Mouse (Mus musculus): ENCODE measurements around the gene Dapk1. TPM values are rescaled to one million over a fixed set of nuclear protein-coding genes. Genes with fewer than 3 reads are reported as not detected.

Gene Dapk1
- polyA plus RNA-seq, 1 experiment from 2014 or later: 38.4 TPM

DNA sequence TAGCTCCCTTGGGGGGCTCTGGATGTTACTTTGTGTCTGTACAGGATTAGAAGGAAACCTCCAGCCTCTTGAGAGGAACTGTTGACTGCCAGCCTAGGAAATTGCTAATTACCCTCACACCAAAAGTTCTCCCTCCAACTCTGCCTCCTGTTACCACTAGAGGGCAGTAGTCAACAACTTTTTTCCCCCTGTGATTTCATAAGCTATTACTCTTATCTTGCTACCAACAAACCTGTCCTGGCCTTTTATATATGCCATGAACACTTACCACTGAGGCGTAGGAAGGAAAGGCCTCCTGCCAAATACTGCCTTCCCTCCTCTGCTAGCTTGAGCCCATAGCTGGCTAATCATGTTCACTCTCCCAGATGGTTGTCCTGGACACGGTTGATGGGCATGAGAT lies 146.8 kb downstream of the Dapk1 start:
- ATAC-seq: no peak
- H3K9me3 ChIP-seq: no peaks in the 10 kb centered on the region
- H3K27ac ChIP-seq: no peak overlapping the region
- 89% methylated on average over 2 of the region's 2 CpGs for WGBS
- H3K36me3 ChIP-seq: peaks cover 60% of the 10 kb centered on the region
- H3K4me3 ChIP-seq (replicated peaks): no peak overlapping the region
- no peak overlapping the region for H3K9ac ChIP-seq (replicated peaks)
- no peak overlapping the region for H3K4me2 ChIP-seq (replicated peaks)
- H3K27me3 ChIP-seq: no peaks in the 10 kb centered on the region
- peaks cover 6% of the 10 kb centered on the region for H3K4me1 ChIP-seq (replicated peaks)

DNA sequence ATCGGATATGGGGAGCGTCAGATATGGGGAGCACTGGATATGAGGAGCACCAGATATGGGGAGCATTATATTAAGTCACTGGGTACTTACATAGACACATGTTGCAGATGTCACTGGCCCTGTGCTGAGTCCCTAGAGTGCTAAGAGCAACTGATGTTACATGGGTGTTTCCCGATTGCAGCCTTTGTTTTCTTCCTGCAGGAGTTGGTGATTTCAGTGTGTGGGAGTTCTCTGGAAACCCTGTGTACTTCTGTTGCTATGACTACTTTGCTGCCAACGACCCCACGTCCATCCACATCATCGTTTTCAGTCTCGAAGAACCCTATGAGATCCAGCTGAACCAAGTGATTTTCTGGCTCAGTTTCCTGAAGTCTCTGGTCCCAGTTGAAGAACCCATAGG lies 149.2 kb downstream of the Dapk1 start:
- Histone ChIP-seq H3K27ac (no peak overlapping the region), H3K36me3 (peaks cover 70% of the 10 kb centered on the region), H3K9me3 (no peaks in the 10 kb centered on the region), H3K4me1 (replicated peaks) (no peaks in the 10 kb centered on the region), H3K27me3 (no peaks in the 10 kb centered on the region), H3K4me2 (replicated peaks) (no peak overlapping the region), H3K9ac (replicated peaks) (no peak overlapping the region), H3K4me3 (replicated peaks) (no peak overlapping the region)
- ATAC-seq: no peak
- WGBS: 94% methylated on average over 7 of the region's 7 CpGs

DNA sequence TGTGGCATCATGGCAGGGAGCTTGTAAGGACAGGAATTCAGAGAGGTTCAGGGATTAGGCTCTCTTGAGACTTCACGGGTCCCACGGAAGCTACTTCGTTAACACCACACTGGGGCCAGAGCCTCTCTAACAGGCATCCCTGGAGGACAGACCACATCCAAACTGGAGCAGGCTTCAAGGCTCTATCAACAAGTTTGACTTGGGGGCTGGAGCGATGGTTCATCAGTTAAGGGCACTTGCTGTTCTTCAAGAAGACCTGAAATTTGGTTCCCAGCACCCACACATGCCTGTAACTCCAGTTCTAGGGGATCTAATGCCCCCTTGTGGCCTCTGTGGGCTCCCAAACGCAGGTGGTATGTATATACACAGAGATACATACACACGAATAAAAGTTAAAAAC lies 151.5 kb downstream of the Dapk1 start:
- H3K27ac ChIP-seq: no peak overlapping the region
- peaks cover 85% of the 10 kb centered on the region for H3K36me3 ChIP-seq
- no peak overlapping the region for H3K9ac ChIP-seq (replicated peaks)
- no peaks in the 10 kb centered on the region for H3K9me3 ChIP-seq
- H3K4me2 ChIP-seq (replicated peaks): no peak overlapping the region
- no peak for ATAC-seq
- no peaks in the 10 kb centered on the region for H3K27me3 ChIP-seq
- H3K4me1 ChIP-seq (replicated peaks): no peaks in the 10 kb centered on the region
- WGBS: 97% methylated on average over 6 of the region's 6 CpGs
- no peak overlapping the region for H3K4me3 ChIP-seq (replicated peaks)

DNA sequence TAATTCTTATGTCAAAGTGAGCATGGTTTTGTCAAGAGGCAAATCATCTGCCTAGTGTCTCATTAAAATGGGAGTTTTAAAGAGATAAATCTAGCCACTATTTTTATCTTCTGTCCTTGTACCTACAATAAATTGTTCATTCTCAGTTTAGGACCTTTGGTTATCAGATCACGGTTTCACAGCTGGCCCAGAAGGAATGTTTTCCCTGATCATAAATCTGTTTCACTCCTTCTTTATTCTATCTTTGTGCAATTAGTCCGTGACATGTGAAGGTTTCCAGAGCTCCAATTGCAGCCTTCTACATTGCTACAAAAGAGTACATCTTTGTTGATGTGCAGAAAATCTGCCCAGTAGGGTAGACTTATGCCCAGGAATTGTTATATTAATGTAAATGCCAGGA lies 153.5 kb downstream of the Dapk1 start:
- no peak for ATAC-seq
- WGBS: 92% methylated on average over 2 of the region's 2 CpGs
- no peak overlapping the region for H3K9ac ChIP-seq (replicated peaks)
- H3K36me3 ChIP-seq: peaks cover 74% of the 10 kb centered on the region
- no peak overlapping the region for H3K27ac ChIP-seq
- H3K27me3 ChIP-seq: no peaks in the 10 kb centered on the region
- no peaks in the 10 kb centered on the region for H3K4me1 ChIP-seq (replicated peaks)
- H3K9me3 ChIP-seq: no peaks in the 10 kb centered on the region
- no peak overlapping the region for H3K4me3 ChIP-seq (replicated peaks)
- H3K4me2 ChIP-seq (replicated peaks): no peak overlapping the region

DNA sequence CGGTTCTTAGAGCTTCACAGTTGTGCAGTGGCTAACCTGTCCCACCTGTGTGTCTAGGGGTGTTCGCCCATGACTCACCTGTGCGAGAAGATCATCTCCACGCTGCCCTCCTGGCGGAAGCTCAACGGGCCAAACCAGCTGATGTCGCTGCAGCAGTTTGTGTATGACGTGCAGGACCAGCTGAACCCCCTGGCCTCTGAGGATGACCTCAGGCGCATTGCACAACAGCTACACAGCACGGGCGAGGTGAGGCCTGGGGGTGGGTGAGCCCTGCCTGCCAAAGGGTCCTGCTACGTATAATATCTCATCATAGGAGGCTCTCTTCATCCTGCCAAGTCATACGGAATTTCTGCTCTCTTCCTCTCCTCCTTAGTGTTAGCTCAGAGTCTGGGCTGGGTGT lies 155.5 kb downstream of the Dapk1 start:
- peaks cover 72% of the 10 kb centered on the region for H3K36me3 ChIP-seq
- no peaks in the 10 kb centered on the region for H3K4me1 ChIP-seq (replicated peaks)
- no peaks in the 10 kb centered on the region for H3K27me3 ChIP-seq
- H3K4me3 ChIP-seq (replicated peaks): no peak overlapping the region
- no peak overlapping the region for H3K27ac ChIP-seq
- no peak for ATAC-seq
- H3K9ac ChIP-seq (replicated peaks): no peak overlapping the region
- no peak overlapping the region for H3K4me2 ChIP-seq (replicated peaks)
- no peaks in the 10 kb centered on the region for H3K9me3 ChIP-seq
- WGBS: 91% methylated on average over 13 of the region's 13 CpGs

DNA sequence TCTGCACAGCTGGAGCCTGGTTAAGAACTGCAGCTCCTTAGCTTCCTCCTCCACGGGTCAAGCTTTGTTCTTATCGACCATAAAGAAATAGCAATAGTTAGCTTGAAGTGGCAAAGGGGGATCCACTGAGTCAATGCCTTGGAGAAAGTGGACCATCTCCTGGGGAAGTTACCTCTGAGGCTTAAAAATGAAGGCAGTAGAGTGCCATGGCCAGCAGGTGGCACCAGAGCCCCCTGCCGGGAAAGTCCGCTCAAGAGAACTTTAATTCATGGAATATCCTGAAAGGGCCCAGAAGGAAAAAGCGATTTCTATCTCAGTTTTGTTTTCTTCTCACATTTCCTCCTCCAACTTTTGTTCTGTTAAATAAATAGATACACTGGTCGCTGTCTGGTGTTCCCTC lies 157.4 kb downstream of the Dapk1 start:
- 47% methylated on average over 6 of the region's 6 CpGs for WGBS
- ATAC-seq: no peak
- Histone ChIP-seq H3K4me1 (replicated peaks) (no peaks in the 10 kb centered on the region), H3K4me2 (replicated peaks) (no peak overlapping the region), H3K4me3 (replicated peaks) (no peak overlapping the region), H3K27me3 (no peaks in the 10 kb centered on the region), H3K27ac (no peak overlapping the region), H3K36me3 (peaks cover 67% of the 10 kb centered on the region), H3K9ac (replicated peaks) (no peak overlapping the region), H3K9me3 (no peaks in the 10 kb centered on the region)

DNA sequence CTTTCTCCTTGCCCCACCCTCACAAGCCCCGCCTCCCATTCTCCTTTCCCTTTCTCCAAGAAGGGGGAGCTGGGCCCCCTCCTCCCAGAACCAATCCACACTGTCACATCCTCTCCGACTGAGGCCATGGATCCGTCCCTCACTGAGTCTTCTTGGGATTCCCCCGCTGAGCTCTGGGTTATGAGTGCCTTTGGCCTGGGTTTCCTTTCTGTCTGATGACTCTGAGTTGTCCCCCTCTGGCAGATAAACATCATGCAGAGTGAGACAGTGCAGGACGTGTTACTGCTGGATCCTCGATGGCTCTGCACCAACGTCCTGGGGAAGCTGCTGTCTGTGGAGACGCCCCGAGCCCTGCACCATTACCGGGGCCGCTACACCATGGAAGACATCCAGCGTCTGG lies 158.6 kb downstream of the Dapk1 start:
- Histone ChIP-seq H3K4me1 (replicated peaks) (no peaks in the 10 kb centered on the region), H3K4me2 (replicated peaks) (no peak overlapping the region), H3K27me3 (no peaks in the 10 kb centered on the region), H3K36me3 (peaks cover 62% of the 10 kb centered on the region), H3K9ac (replicated peaks) (no peak overlapping the region), H3K4me3 (replicated peaks) (no peak overlapping the region), H3K27ac (no peak overlapping the region), H3K9me3 (no peaks in the 10 kb centered on the region)
- ATAC-seq: 0 out of 2 replicates have a peak, but pooled peaks have one; percentile 12
- WGBS: 96% methylated on average over 12 of the region's 12 CpGs

DNA sequence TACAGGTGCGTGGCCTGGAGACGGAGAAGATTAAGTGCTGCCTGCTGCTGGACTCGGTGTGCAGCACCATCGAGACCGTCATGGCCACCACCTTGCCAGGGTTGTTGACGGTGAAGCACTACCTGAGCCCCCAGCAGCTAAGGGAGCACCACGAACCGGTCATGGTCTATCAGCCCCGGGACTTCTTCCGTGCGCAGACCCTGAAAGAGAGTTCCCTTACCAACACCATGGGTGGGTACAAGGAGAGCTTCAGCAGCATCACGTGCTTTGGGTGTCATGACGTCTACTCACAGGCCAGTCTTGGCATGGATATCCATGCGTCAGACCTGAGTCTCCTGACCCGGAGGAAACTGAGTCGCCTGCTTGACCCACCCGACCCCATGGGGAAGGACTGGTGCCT lies 159.4 kb downstream of the Dapk1 start:
- Histone ChIP-seq H3K9ac (replicated peaks) (no peak overlapping the region), H3K27ac (no peak overlapping the region), H3K4me2 (replicated peaks) (no peak overlapping the region), H3K4me1 (replicated peaks) (no peaks in the 10 kb centered on the region), H3K4me3 (replicated peaks) (no peak overlapping the region), H3K27me3 (no peaks in the 10 kb centered on the region), H3K36me3 (peaks cover 57% of the 10 kb centered on the region), H3K9me3 (no peaks in the 10 kb centered on the region)
- 95% methylated on average over 17 of the region's 17 CpGs for WGBS
- ATAC-seq: 0 out of 2 replicates have a peak, but pooled peaks have one; percentile 3

DNA sequence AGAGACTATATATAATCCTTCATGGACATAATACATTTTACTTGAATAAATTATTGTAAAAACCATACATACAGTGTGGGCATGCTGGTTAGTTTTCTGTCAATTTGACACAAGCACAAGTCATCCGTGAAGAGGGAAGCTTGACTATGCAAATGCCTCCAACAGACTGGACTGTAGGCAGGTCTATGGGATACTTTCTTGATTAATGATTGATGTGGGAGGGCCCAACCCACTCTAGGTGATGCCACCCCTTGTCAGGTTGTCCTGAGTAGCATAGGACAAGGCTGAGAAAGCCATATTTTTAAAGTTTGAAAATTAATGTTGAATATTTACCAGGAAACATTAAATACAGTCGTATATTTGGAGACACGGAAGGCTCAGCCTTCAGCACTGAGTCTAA lies 178.8 kb downstream of the Dapk1 start:
- WGBS: 86% methylated on average over 3 of the region's 3 CpGs
- no peak overlapping the region for H3K9ac ChIP-seq (replicated peaks)
- ATAC-seq: no peak
- H3K27me3 ChIP-seq: no peaks in the 10 kb centered on the region
- no peak overlapping the region for H3K4me2 ChIP-seq (replicated peaks)
- H3K27ac ChIP-seq: no peak overlapping the region
- H3K9me3 ChIP-seq: no peaks in the 10 kb centered on the region
- no peak overlapping the region for H3K4me3 ChIP-seq (replicated peaks)
- H3K4me1 ChIP-seq (replicated peaks): no peaks in the 10 kb centered on the region
- no peaks in the 10 kb centered on the region for H3K36me3 ChIP-seq

DNA sequence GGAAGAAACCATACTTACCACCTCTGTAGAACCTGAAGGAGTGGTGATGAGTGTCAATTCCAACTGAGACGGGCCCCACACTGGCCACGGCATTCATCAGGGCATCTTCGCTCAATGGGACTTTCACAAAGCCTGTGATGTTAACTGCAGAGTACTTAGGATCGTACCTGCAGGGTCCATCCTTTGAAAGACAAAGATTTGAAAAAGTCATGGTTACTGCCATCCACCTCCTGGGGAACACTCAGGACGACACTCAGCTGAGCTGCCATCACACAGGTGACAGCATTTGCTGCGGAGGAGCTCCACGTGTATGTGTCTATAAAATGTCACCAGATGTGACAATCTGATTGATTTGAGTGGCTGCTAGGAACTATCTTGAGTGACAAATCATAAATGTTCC lies 181.6 kb downstream of the Dapk1 start:
- Histone ChIP-seq H3K9me3 (no peaks in the 10 kb centered on the region), H3K4me2 (replicated peaks) (no peak overlapping the region), H3K4me1 (replicated peaks) (no peaks in the 10 kb centered on the region), H3K27me3 (no peaks in the 10 kb centered on the region), H3K27ac (no peak overlapping the region), H3K9ac (replicated peaks) (no peak overlapping the region), H3K4me3 (replicated peaks) (no peak overlapping the region), H3K36me3 (no peaks in the 10 kb centered on the region)
- 86% methylated on average over 7 of the region's 7 CpGs for WGBS
- ATAC-seq: no peak

DNA sequence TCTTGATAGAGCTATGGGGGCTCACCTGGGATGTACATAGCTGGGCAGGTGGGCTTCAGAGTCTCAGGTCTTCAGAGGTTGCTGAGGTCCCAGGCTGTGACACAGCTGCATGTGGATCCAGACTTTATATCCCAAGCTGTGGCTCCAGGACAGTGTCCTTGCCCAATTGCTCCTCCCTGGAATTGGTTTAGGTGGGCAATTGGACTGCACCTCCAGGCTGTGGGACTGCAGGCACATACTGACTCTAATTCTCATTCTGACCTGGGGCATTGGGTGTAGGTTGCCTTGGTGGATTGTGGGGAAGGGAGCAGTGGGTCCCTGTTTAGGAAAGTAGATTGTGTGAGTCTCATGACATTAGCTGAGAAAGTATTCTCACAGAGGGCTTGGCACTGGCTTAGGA lies 184.5 kb downstream of the Dapk1 start, which contains the start of gene BC051665:
Gene BC051665 (minus strand): TSS at position 101 of the 400 bp plus-strand sequence.
- Histone ChIP-seq H3K4me1 (replicated peaks) (no peaks in the 10 kb centered on the region), H3K27me3 (no peaks in the 10 kb centered on the region), H3K27ac (no peak within 1 kb of the TSS), H3K4me3 (replicated peaks) (no peak within 1 kb of the TSS), H3K9me3 (no peaks in the 10 kb centered on the region), H3K9ac (replicated peaks) (no peak within 1 kb of the TSS), H3K4me2 (replicated peaks) (no peak within 1 kb of the TSS), H3K36me3 (no peaks in the 10 kb centered on the region)
- no peak for ATAC-seq

DNA sequence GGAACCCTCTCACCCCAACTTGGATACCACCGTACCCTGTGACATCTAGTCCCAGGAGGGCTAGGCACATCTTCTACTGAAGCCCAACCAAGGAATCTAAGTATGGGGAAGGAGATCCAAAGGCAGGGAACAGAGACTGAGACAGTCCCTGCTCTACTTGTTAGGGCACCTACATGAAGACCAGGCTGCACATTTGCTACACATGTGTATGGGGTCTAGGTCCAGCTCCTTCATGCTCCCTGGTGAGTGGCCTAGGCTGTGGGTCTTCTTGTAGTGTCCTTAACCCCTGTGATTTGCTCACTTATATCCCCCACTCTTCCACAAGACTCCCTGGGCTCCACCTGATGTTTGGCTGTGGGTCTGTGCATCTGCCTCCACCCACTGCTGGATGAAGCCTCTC lies 187.7 kb downstream of the Dapk1 start:
- WGBS: 53% methylated on average over 1 of the region's 1 CpGs
- no peak overlapping the region for H3K27ac ChIP-seq
- H3K9ac ChIP-seq (replicated peaks): no peak overlapping the region
- H3K4me1 ChIP-seq (replicated peaks): no peaks in the 10 kb centered on the region
- ATAC-seq: no peak
- no peaks in the 10 kb centered on the region for H3K9me3 ChIP-seq
- no peak overlapping the region for H3K4me2 ChIP-seq (replicated peaks)
- no peak overlapping the region for H3K4me3 ChIP-seq (replicated peaks)
- no peaks in the 10 kb centered on the region for H3K27me3 ChIP-seq
- no peaks in the 10 kb centered on the region for H3K36me3 ChIP-seq

DNA sequence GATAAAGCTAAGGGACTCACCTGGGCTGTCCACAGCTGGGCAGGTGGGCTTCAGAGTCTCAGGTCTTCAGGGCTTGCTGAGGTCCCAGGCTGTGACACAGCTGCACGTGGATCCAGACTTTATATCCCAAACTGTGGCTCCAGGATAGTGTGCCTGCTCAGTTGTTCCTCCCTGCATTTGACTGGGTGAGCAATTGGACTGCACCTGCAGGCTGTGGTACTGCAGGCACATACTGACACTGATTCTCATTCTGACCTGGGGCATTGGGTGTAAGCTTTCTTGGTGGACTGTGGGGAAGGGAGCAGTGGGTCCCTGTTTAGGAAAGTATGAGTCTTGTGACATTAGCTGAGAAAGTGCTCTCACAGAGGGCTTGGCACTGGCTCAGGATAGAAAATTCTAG lies 201.0 kb downstream of the Dapk1 start, which contains the start of gene Ctsll3:
Gene Ctsll3 (minus strand): TSS at position 101 of the 400 bp plus-strand sequence.
- Histone ChIP-seq H3K27me3 (no peaks in the 10 kb centered on the region), H3K9me3 (no peaks in the 10 kb centered on the region), H3K4me1 (replicated peaks) (no peaks in the 10 kb centered on the region), H3K4me2 (replicated peaks) (no peak within 1 kb of the TSS), H3K36me3 (no peaks in the 10 kb centered on the region), H3K4me3 (replicated peaks) (no peak within 1 kb of the TSS), H3K27ac (no peak within 1 kb of the TSS), H3K9ac (replicated peaks) (no peak within 1 kb of the TSS)
- ATAC-seq: no peak
- WGBS: 58% methylated on average over 1 of the region's 1 CpGs
